ENCODE assay signal across 8 mouse cellular contexts in the genomic region with DNA sequence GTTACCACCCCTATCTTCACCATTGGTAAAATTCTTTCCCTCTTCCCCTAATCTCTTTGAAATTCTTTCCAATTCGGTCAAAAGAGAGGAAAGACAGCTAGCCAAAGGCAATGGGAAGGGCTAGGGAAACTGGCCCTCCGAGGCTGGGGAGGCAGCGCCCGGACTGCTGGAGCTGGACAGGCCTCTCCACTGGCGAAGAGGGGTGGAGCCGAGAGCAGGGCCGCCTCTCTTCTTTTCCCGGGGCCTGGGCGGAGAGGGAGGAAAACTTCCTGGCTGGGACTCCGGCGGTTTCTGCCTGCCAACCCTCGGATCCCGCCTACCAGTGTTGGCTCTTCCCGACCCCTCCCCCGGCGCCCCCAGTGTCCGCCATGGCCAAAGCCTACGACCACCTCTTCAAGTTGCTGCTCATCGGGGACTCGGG. TPM values are rescaled to one million over a fixed set of nuclear protein-coding genes. Genes with fewer than 3 reads are reported as not detected.
DNase-seq lines count a peak whose midpoint lies in the region; ATAC-seq lines count a peak whose summit lies in the region.

No protein-coding gene starts in this region.

- H3K9me3 ChIP-seq in hindbrain, embryonic 16.5 days (ENCODE audit: control insufficient read depth, low read length): no peaks in the 10 kb centered on the region
- H3K9me3 ChIP-seq in limb, embryonic 11.5 days (ENCODE audit: control insufficient read depth, low read length): no peaks in the 10 kb centered on the region
- H3K9me3 ChIP-seq in midbrain, embryonic 10.5 days (replicated peaks): no peaks in the 10 kb centered on the region

- H3K27ac ChIP-seq in hindbrain, embryonic 16.5 days (ENCODE audit: low read depth, low read length): peak overlapping the region; percentile 63
- H3K27ac ChIP-seq in limb, embryonic 11.5 days (replicated peaks; ENCODE audit: low read depth, low read length): peak overlapping the region; percentile 23
- H3K27ac ChIP-seq in midbrain, embryonic 10.5 days (replicated peaks): peak overlapping the region; percentile 87

- H3K4me3 ChIP-seq in hindbrain, embryonic 16.5 days (ENCODE audit: low read length): peak overlapping the region; percentile 44
- peak overlapping the region; percentile 31 for H3K4me3 ChIP-seq in limb, embryonic 11.5 days (ENCODE audit: low read depth, low read length)
- peak overlapping the region; percentile 63 for H3K4me3 ChIP-seq in midbrain, embryonic 10.5 days

- peak overlapping the region; percentile 61 for H3K9ac ChIP-seq in hindbrain, embryonic 16.5 days (ENCODE audit: low read depth, low read length)
- peak overlapping the region; percentile 32 for H3K9ac ChIP-seq in limb, embryonic 11.5 days (ENCODE audit: low read length)

- WGBS in hindbrain, embryonic 16.5 days: under 1% methylated on average over 19 of the region's 20 CpGs
- WGBS in limb, embryonic 11.5 days: under 1% methylated on average over 14 of the region's 20 CpGs
- WGBS in midbrain, embryonic 10.5 days: 0% methylated on average over 20 of the region's 20 CpGs

- ATAC-seq in hindbrain, embryonic 16.5 days: peak; percentile 84
- ATAC-seq in limb, embryonic 11.5 days (ENCODE audit: insufficient number of reproducible peaks, low FRiP score, low TSS enrichment, low read depth): peak; percentile 75

- H3K4me2 ChIP-seq in hindbrain, embryonic 16.5 days (ENCODE audit: low read length): peak overlapping the region; percentile 80
- peak overlapping the region; percentile 36 for H3K4me2 ChIP-seq in limb, embryonic 11.5 days (ENCODE audit: low read depth, severe bottlenecking)

- H3K36me3 ChIP-seq in hindbrain, embryonic 16.5 days (ENCODE audit: control insufficient read depth, insufficient read depth, low read length): no peaks in the 10 kb centered on the region
- peaks cover 4% of the 10 kb centered on the region; the same call in 1 of the 2 replicates for H3K36me3 ChIP-seq in limb, embryonic 11.5 days (ENCODE audit: control insufficient read depth, insufficient read depth, low read length)
- H3K36me3 ChIP-seq in midbrain, embryonic 10.5 days: peaks cover 25% of the 10 kb centered on the region

- no peaks in the 10 kb centered on the region for H3K27me3 ChIP-seq in hindbrain, embryonic 16.5 days (replicated peaks; ENCODE audit: control insufficient read depth, insufficient read depth, low read length)
- no peaks in the 10 kb centered on the region for H3K27me3 ChIP-seq in limb, embryonic 11.5 days (ENCODE audit: control insufficient read depth, insufficient read depth, low read length)
- H3K27me3 ChIP-seq in midbrain, embryonic 10.5 days (ENCODE audit: low read depth, poor library complexity, severe bottlenecking): no peaks in the 10 kb centered on the region

- peaks cover 8% of the 10 kb centered on the region for H3K4me1 ChIP-seq in hindbrain, embryonic 16.5 days (ENCODE audit: control insufficient read depth, insufficient read depth, low read depth, low read length)
- no peaks in the 10 kb centered on the region for H3K4me1 ChIP-seq in limb, embryonic 11.5 days (ENCODE audit: control insufficient read depth, insufficient read depth, low read length)
- H3K4me1 ChIP-seq in midbrain, embryonic 10.5 days: peaks cover 29% of the 10 kb centered on the region

- peak; percentile 30 to 36 for DNase-seq in layer of hippocampus, adult 18-20 months (ENCODE audit: low spot score in 2 of 2)
- DNase-seq in layer of hippocampus, adult 9-10 months (ENCODE audit: low spot score): no peak
- DNase-seq in embryo, embryonic 10.5 days (ENCODE audit: low spot score): peak; percentile 80
- DNase-seq in gastrocnemius, postnatal 10 days: peak; percentile 77
- peak; percentile 81 for DNase-seq in limb, embryonic 11.5 days (ENCODE audit: low spot score)
- DNase-seq in midbrain, embryonic 10.5 days (ENCODE audit: low spot score): peak; percentile 80
- DNase-seq in spleen, postnatal 10 days (ENCODE audit: low spot score in 2 of 2): peak; percentile 37 to 51

RNA-seq across cellular contexts. Expression of gene Rab13, which starts 7.0 kb away (rescaled TPM):
- total RNA-seq in layer of hippocampus, adult 18-20 months (2021): 10 to 100 TPM in 1 of 2 experiments, 1 to 10 TPM in 1; 9.4 to 10.4 TPM
- total RNA-seq in gastrocnemius, postnatal 10 days (2021): 10 to 100 TPM; 14.8 to 16.6 TPM
- 21.7 and 24.1 TPM in 2 replicates for polyA plus RNA-seq in hindbrain, embryonic 16.5 days (2015; fragmentation: Nextera tagmentation; extraction: Ambion mirVana)
- polyA plus RNA-seq in limb, embryonic 11.5 days (2014; fragmentation: Nextera tagmentation; extraction: Ambion mirVana): 15.4 and 16.9 TPM in 2 replicates
- polyA plus RNA-seq in midbrain, embryonic 10.5 days (2016; fragmentation: Nextera tagmentation; extraction: Ambion mirVana): 25.8 and 26.8 TPM in 2 replicates

RNA-seq across cellular contexts. Expression of gene Rps27, which starts 7.1 kb away (rescaled TPM):
- total RNA-seq in layer of hippocampus, adult 18-20 months (2021): 1,000 to 10,000 TPM in 1 of 2 experiments, 100 to 1,000 TPM in 1; 993 to 1,005 TPM
- 1,000 to 10,000 TPM; 1,294 to 1,303 TPM for total RNA-seq in gastrocnemius, postnatal 10 days (2021)
- 626 and 662 TPM in 2 replicates for polyA plus RNA-seq in hindbrain, embryonic 16.5 days (2015; fragmentation: Nextera tagmentation; extraction: Ambion mirVana)
- 1,463 and 1,516 TPM in 2 replicates for polyA plus RNA-seq in limb, embryonic 11.5 days (2014; fragmentation: Nextera tagmentation; extraction: Ambion mirVana)
- polyA plus RNA-seq in midbrain, embryonic 10.5 days (2016; fragmentation: Nextera tagmentation; extraction: Ambion mirVana): 1,039 and 1,132 TPM in 2 replicates

RNA-seq across cellular contexts. Expression of gene Jtb, which starts 10.9 kb away (rescaled TPM):
- total RNA-seq in layer of hippocampus, adult 18-20 months (2021): 10 to 100 TPM; 44.1 to 46.2 TPM
- 10 to 100 TPM; 48.6 to 52.8 TPM for total RNA-seq in gastrocnemius, postnatal 10 days (2021)
- 93.4 and 97.0 TPM in 2 replicates for polyA plus RNA-seq in hindbrain, embryonic 16.5 days (2015; fragmentation: Nextera tagmentation; extraction: Ambion mirVana)
- 79.5 and 80.1 TPM in 2 replicates for polyA plus RNA-seq in limb, embryonic 11.5 days (2014; fragmentation: Nextera tagmentation; extraction: Ambion mirVana)
- polyA plus RNA-seq in midbrain, embryonic 10.5 days (2016; fragmentation: Nextera tagmentation; extraction: Ambion mirVana): 93.6 and 96.3 TPM in 2 replicates

RNA-seq across cellular contexts. Expression of gene Creb3l4, which starts 22.8 kb away (rescaled TPM):
- under 1 TPM in 1 of 2 experiments, not detected in 1; 0.41 TPM for total RNA-seq in layer of hippocampus, adult 18-20 months (2021)
- under 1 TPM in 1 of 2 experiments, not detected in 1; 0.49 TPM for total RNA-seq in gastrocnemius, postnatal 10 days (2021)
- polyA plus RNA-seq in hindbrain, embryonic 16.5 days (2015; fragmentation: Nextera tagmentation; extraction: Ambion mirVana): 2.0 and 2.2 TPM in 2 replicates
- polyA plus RNA-seq in limb, embryonic 11.5 days (2014; fragmentation: Nextera tagmentation; extraction: Ambion mirVana): 11.0 and 11.3 TPM in 2 replicates
- 4.6 and 4.9 TPM in 2 replicates for polyA plus RNA-seq in midbrain, embryonic 10.5 days (2016; fragmentation: Nextera tagmentation; extraction: Ambion mirVana)

RNA-seq across cellular contexts. Expression of gene Slc39a1, which starts 27.4 kb away (rescaled TPM):
- total RNA-seq in layer of hippocampus, adult 18-20 months (2021): 10 to 100 TPM; 39.0 to 45.3 TPM
- 10 to 100 TPM; 68.7 to 77.9 TPM for total RNA-seq in gastrocnemius, postnatal 10 days (2021)
- 40.3 and 54.2 TPM in 2 replicates for polyA plus RNA-seq in hindbrain, embryonic 16.5 days (2015; fragmentation: Nextera tagmentation; extraction: Ambion mirVana)
- polyA plus RNA-seq in limb, embryonic 11.5 days (2014; fragmentation: Nextera tagmentation; extraction: Ambion mirVana): 58.0 and 58.3 TPM in 2 replicates
- 69.6 and 81.8 TPM in 2 replicates for polyA plus RNA-seq in midbrain, embryonic 10.5 days (2016; fragmentation: Nextera tagmentation; extraction: Ambion mirVana)

Comparison
In these comparisons a context has a peak if more than half of its experiments do, and no peak if none do; other contexts are left out.
1. H3K27ac ChIP-seq: peak in every context shown above with its lines; median percentile 87 in midbrain, embryonic 10.5 days; 63 in hindbrain, embryonic 16.5 days; 23 in limb, embryonic 11.5 days.